Comparison of ENCODE assay signal across 16 mouse cellular contexts in genomic region chr13:72800021-72800420, GRCm38 (mm10).
DNase-seq lines count a peak whose midpoint lies in the region; ATAC-seq and TF ChIP-seq lines count a peak whose summit lies in the region.
"Had no signal": no experiment of that assay in that cellular context is flagged by ENCODE, and none has a peak within 500 bp of the region (broad histone marks: within the 10 kb centered on the region; RNA-seq: fewer than 3 reads in every experiment).

No protein-coding gene starts in this region.

- no peak for DNase-seq in forebrain, embryonic 10.5 days (ENCODE audit: extremely low spot score, low spot score)
- DNase-seq in left cerebral cortex, postnatal 25 days (ENCODE audit: low spot score in 2 of 2), result peak; percentile 10 to 66
- no peak for DNase-seq in left cerebral cortex, adult 2 months (ENCODE audit: extremely low spot score in 1 of 2, low spot score in 2 of 2)
- no peak for DNase-seq in hindbrain, embryonic 14.5 days (ENCODE audit: low spot score)
- peak; percentile 30 for DNase-seq in midbrain, postnatal 0 days (ENCODE audit: low spot score)
- no peak for DNase-seq in adrenal gland, adult (ENCODE audit: inconsistent age in 2 of 2, low spot score in 1 of 2)
- DNase-seq in liver, postnatal 0 days, result no peak
- DNase-seq: adrenal gland, postnatal 10 days; heart, postnatal 36 days; kidney, adult 18-20 months; kidney, postnatal 4 days; thymus, postnatal 14 days had no signal

- peaks cover 4% of the 10 kb centered on the region for H3K4me1 ChIP-seq in forebrain, embryonic 16.5 days (replicated peaks; ENCODE audit: control insufficient read depth, insufficient read depth, low read length)
- H3K4me1 ChIP-seq in forebrain, embryonic 10.5 days, result peaks cover 5% of the 10 kb centered on the region; the same call in 1 of the 2 replicates
- no peaks in the 10 kb centered on the region; the same call in 1 of the 2 replicates for H3K4me1 ChIP-seq in hindbrain, embryonic 14.5 days (replicated peaks; ENCODE audit: control insufficient read depth, insufficient read depth, low read length)
- H3K4me1 ChIP-seq in midbrain, postnatal 0 days (ENCODE audit: insufficient read depth, low read length), result no peaks in the 10 kb centered on the region
- no peaks in the 10 kb centered on the region for H3K4me1 ChIP-seq in liver, postnatal 0 days (ENCODE audit: insufficient read depth)
- H3K4me1 ChIP-seq: embryonic facial prominence, embryonic 13.5 days; limb, embryonic 10.5 days had no signal

- no peaks in the 10 kb centered on the region for H3K27me3 ChIP-seq in forebrain, embryonic 16.5 days (replicated peaks; ENCODE audit: control insufficient read depth, insufficient read depth, low read length)
- H3K27me3 ChIP-seq in forebrain, embryonic 10.5 days (ENCODE audit: poor library complexity, severe bottlenecking), result peaks cover 58% of the 10 kb centered on the region
- H3K27me3 ChIP-seq in hindbrain, embryonic 14.5 days (ENCODE audit: control insufficient read depth, insufficient read depth, low read length), result no peaks in the 10 kb centered on the region
- no peaks in the 10 kb centered on the region; the same call in 1 of the 2 replicates for H3K27me3 ChIP-seq in midbrain, postnatal 0 days (ENCODE audit: insufficient read depth, low read length)
- no peaks in the 10 kb centered on the region for H3K27me3 ChIP-seq in liver, postnatal 0 days (ENCODE audit: insufficient read depth, low read length)

- TF ChIP-seq EP300 in liver, postnatal 0 days (IDR thresholded peaks at IDR 0.05; ENCODE audit: low read depth), result no peak

- no peak for TF ChIP-seq CTCF in left cerebral cortex, adult 2 months (IDR thresholded peaks at IDR 0.05)
- no peak for TF ChIP-seq CTCF in midbrain, postnatal 0 days (IDR thresholded peaks at IDR 0.05)
- no peak for TF ChIP-seq CTCF in liver, postnatal 0 days (IDR thresholded peaks at IDR 0.05; ENCODE audit: low read depth)

- intact Hi-C loops in left cerebral cortex, postnatal 25 days (cut with DNase I), result no loop called here
- intact Hi-C loops in left cerebral cortex, adult 2 months (cut with DNase I), result no loop called here

- H3K9me3 ChIP-seq in forebrain, embryonic 16.5 days (ENCODE audit: control insufficient read depth, low read length), result no peaks in the 10 kb centered on the region
- no peaks in the 10 kb centered on the region for H3K9me3 ChIP-seq in forebrain, embryonic 10.5 days
- H3K9me3 ChIP-seq in hindbrain, embryonic 14.5 days (ENCODE audit: control insufficient read depth, low read length), result no peaks in the 10 kb centered on the region
- no peaks in the 10 kb centered on the region for H3K9me3 ChIP-seq in midbrain, postnatal 0 days (ENCODE audit: low read length)
- no peaks in the 10 kb centered on the region for H3K9me3 ChIP-seq in liver, postnatal 0 days (ENCODE audit: low read length)
- H3K9me3 ChIP-seq: embryonic facial prominence, embryonic 13.5 days; limb, embryonic 10.5 days had no signal

- WGBS in forebrain, embryonic 16.5 days, result 7% methylated on average over 8 of the region's 8 CpGs
- 18% methylated on average over 8 of the region's 8 CpGs for WGBS in forebrain, embryonic 10.5 days
- WGBS in hindbrain, embryonic 14.5 days, result 7% methylated on average over 8 of the region's 8 CpGs
- WGBS in midbrain, postnatal 0 days, result 16% methylated on average over 8 of the region's 8 CpGs
- 37% methylated on average over 8 of the region's 8 CpGs for WGBS in liver, postnatal 0 days (ENCODE audit: insufficient replicate concordance)

- H3K9ac ChIP-seq in forebrain, embryonic 16.5 days (replicated peaks; ENCODE audit: low read depth, low read length), result no peak overlapping the region
- no peak overlapping the region for H3K9ac ChIP-seq in hindbrain, embryonic 14.5 days
- H3K9ac ChIP-seq in midbrain, postnatal 0 days (replicated peaks; ENCODE audit: low read length, poor library complexity, severe bottlenecking), result no peak overlapping the region
- H3K9ac ChIP-seq in liver, postnatal 0 days (replicated peaks), result no peak overlapping the region
- H3K9ac ChIP-seq: embryonic facial prominence, embryonic 13.5 days; liver, embryonic 14.5 days had no signal

- no peaks in the 10 kb centered on the region for H3K36me3 ChIP-seq in forebrain, embryonic 16.5 days (ENCODE audit: control insufficient read depth, insufficient read depth)
- H3K36me3 ChIP-seq in forebrain, embryonic 10.5 days (replicated peaks), result no peaks in the 10 kb centered on the region
- no peaks in the 10 kb centered on the region for H3K36me3 ChIP-seq in hindbrain, embryonic 14.5 days (replicated peaks; ENCODE audit: control insufficient read depth, insufficient read depth)
- H3K36me3 ChIP-seq in midbrain, postnatal 0 days (ENCODE audit: insufficient read depth, low read length), result no peaks in the 10 kb centered on the region
- no peaks in the 10 kb centered on the region for H3K36me3 ChIP-seq in liver, postnatal 0 days (replicated peaks; ENCODE audit: insufficient read depth, low read length)
- H3K36me3 ChIP-seq: embryonic facial prominence, embryonic 13.5 days; limb, embryonic 10.5 days had no signal

- H3K27ac ChIP-seq in forebrain, embryonic 16.5 days (ENCODE audit: low read length), result no peak overlapping the region
- no peak overlapping the region for H3K27ac ChIP-seq in forebrain, embryonic 10.5 days
- H3K27ac ChIP-seq in left cerebral cortex, adult 2 months, result no peak overlapping the region
- no peak overlapping the region for H3K27ac ChIP-seq in hindbrain, embryonic 14.5 days
- H3K27ac ChIP-seq in midbrain, postnatal 0 days (ENCODE audit: low read depth, low read length), result no peak overlapping the region
- H3K27ac ChIP-seq in liver, postnatal 0 days (ENCODE audit: low read depth), result no peak overlapping the region
- H3K27ac ChIP-seq: embryonic facial prominence, embryonic 13.5 days; limb, embryonic 10.5 days; liver, embryonic 14.5 days had no signal

- ATAC-seq in forebrain, embryonic 16.5 days, result peak; percentile 52; the same call in 1 of the 2 replicates
- ATAC-seq in hindbrain, embryonic 14.5 days (ENCODE audit: low FRiP score), result peak; percentile 59; the same call in 1 of the 2 replicates
- ATAC-seq in midbrain, postnatal 0 days (ENCODE audit: low FRiP score), result no peak
- no peak for ATAC-seq in liver, postnatal 0 days

- H3K4me2 ChIP-seq in forebrain, embryonic 16.5 days (ENCODE audit: low read length), result no peak overlapping the region
- no peak overlapping the region for H3K4me2 ChIP-seq in hindbrain, embryonic 14.5 days (replicated peaks)
- no peak overlapping the region for H3K4me2 ChIP-seq in midbrain, postnatal 0 days (ENCODE audit: low read depth, low read length, poor library complexity, severe bottlenecking)
- no peak overlapping the region for H3K4me2 ChIP-seq in liver, postnatal 0 days (ENCODE audit: low read depth, low read length)
- H3K4me2 ChIP-seq: embryonic facial prominence, embryonic 13.5 days had no signal

- no peak overlapping the region for H3K4me3 ChIP-seq in forebrain, embryonic 16.5 days (replicated peaks; ENCODE audit: low read length)
- H3K4me3 ChIP-seq in forebrain, embryonic 10.5 days, result no peak overlapping the region
- H3K4me3 ChIP-seq in left cerebral cortex, adult 2 months, result no peak overlapping the region
- H3K4me3 ChIP-seq in hindbrain, embryonic 14.5 days (replicated peaks; ENCODE audit: low read length), result no peak overlapping the region
- H3K4me3 ChIP-seq in midbrain, postnatal 0 days (ENCODE audit: low read depth, low read length), result no peak overlapping the region
- H3K4me3 ChIP-seq in liver, postnatal 0 days (ENCODE audit: low read depth, low read length), result no peak overlapping the region
- H3K4me3 ChIP-seq: embryonic facial prominence, embryonic 13.5 days; limb, embryonic 10.5 days had no signal

Comparison
In these comparisons a context has a peak if more than half of its experiments do, and no peak if none do; other contexts are left out.
1. DNase-seq: peak in left cerebral cortex, postnatal 25 days (2 of 2) and midbrain, postnatal 0 days (single experiment); none in forebrain, embryonic 10.5 days (single experiment), left cerebral cortex, adult 2 months (0 of 2), hindbrain, embryonic 14.5 days (single experiment), adrenal gland, adult (0 of 2) and liver, postnatal 0 days (single experiment).
2. ATAC-seq: peak in forebrain, embryonic 16.5 days (single experiment) and hindbrain, embryonic 14.5 days (single experiment); none in midbrain, postnatal 0 days (single experiment) and liver, postnatal 0 days (single experiment).